Mouse (Mus musculus): ENCODE data around the gene Notum. TPM values are rescaled to one million over a fixed set of nuclear protein-coding genes. Genes with fewer than 3 reads are reported as not detected.

The Notum gene
- polyA plus RNA-seq, 1 experiment from 2014 or later: 0.27 TPM

GRCm38 (mm10) chr11:120673594-120674122 lies 12.7 kb upstream of the Notum start:
- Histone ChIP-seq H3K27me3 (no peaks in the 10 kb centered on the region), H3K27ac (peak overlapping the region; percentile 91), H3K4me1 (replicated peaks) (peaks cover 46% of the 10 kb centered on the region), H3K4me2 (peak overlapping the region; percentile 90), H3K4me3 (replicated peaks) (peak overlapping the region; percentile 80), H3K9ac (peak overlapping the region; percentile 79), H3K36me3 (peaks cover 19% of the 10 kb centered on the region), H3K9me3 (replicated peaks) (no peaks in the 10 kb centered on the region)
- ATAC-seq (ENCODE audit: low read depth) (peak; percentile 15), DNase-seq (no peak)
- 26% methylated on average over 12 of the region's 12 CpGs for WGBS (ENCODE audit: insufficient replicate concordance)

DNA sequence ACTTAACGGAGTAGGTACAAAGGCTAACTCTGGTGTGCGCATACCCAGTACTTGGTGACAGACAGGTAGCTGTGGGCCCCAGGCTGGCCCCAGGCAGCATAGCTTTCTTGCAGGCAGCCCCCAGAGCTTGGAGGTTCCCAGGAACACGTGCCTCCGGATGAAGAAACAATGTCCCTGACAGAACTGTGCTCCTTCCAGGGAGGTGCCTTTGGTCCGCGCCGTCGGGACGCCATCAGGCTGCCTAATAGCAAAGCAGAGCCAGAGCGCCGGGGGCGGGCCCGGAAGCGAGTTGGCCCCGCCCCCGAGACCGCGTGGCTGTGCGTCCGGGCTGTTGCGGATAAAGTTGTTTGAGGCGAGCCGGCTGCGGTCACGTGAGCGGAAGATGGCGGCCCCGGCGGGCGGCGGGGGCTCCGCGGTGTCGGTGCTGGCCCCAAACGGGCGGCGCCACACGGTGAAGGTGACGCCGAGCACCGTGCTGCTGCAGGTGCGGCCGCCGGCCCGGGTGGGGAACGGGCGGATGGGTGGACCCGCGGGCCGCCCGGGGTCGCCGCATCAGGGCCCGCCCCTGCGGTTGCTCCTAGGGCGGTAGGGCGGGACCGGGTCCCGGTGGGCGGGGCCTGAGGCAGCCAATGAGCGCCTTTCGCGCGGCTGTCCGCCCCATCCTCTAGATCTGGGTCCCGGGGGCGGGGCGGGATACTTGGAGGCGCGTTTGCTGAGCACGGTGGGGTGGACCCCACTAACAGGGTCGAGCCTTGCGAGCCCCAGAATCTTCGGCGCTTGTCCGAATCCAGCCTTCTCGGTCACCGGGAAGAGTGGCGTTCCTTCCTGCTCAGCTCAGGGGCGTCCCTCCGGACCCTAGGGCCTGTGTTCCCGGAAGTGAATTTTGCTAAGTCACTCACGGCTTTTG lies 12.0 kb upstream of the Notum start, which contains the start of gene Aspscr1:
Gene Aspscr1, plus strand, starts transcription at position 287 of the 907 bp plus-strand sequence.
- peaks cover 46% of the 10 kb centered on the region for H3K4me1 ChIP-seq (replicated peaks)
- no peaks in the 10 kb centered on the region for H3K9me3 ChIP-seq (replicated peaks)
- H3K27me3 ChIP-seq: no peaks in the 10 kb centered on the region
- peak within 1 kb of the TSS; percentile 80 for H3K4me3 ChIP-seq (replicated peaks)
- 1% methylated on average over 82 of the region's 83 CpGs for WGBS (ENCODE audit: insufficient replicate concordance)
- peak; percentile 96 for DNase-seq
- ATAC-seq (ENCODE audit: low read depth): peak; percentile 94
- peak within 1 kb of the TSS; percentile 91 for H3K27ac ChIP-seq
- H3K4me2 ChIP-seq: peak within 1 kb of the TSS; percentile 90
- H3K36me3 ChIP-seq: peaks cover 12% of the 10 kb centered on the region
- peak within 1 kb of the TSS; percentile 79 for H3K9ac ChIP-seq

GRCm38 (mm10) chr11:120666617-120667016 lies 5.6 kb upstream of the Notum start:
- Histone ChIP-seq H3K4me2 (no peak overlapping the region), H3K4me1 (replicated peaks) (no peaks in the 10 kb centered on the region), H3K9ac (no peak overlapping the region), H3K27me3 (peaks cover 52% of the 10 kb centered on the region), H3K27ac (no peak overlapping the region), H3K9me3 (replicated peaks) (no peaks in the 10 kb centered on the region), H3K4me3 (replicated peaks) (no peak overlapping the region), H3K36me3 (no peaks in the 10 kb centered on the region)
- DNase-seq: no peak
- no peak for ATAC-seq (ENCODE audit: low read depth)
- WGBS (ENCODE audit: insufficient replicate concordance): 23% methylated on average over 3 of the region's 3 CpGs

- Histone ChIP-seq H3K36me3 (no peaks in the 10 kb centered on the region), H3K4me1 (replicated peaks) (peaks cover 9% of the 10 kb centered on the region), H3K9ac (no peak overlapping the region), H3K4me2 (no peak overlapping the region), H3K4me3 (replicated peaks) (no peak overlapping the region), H3K9me3 (replicated peaks) (no peaks in the 10 kb centered on the region), H3K27me3 (peaks cover 64% of the 10 kb centered on the region), H3K27ac (no peak overlapping the region)
- WGBS (ENCODE audit: insufficient replicate concordance): 72% methylated on average over 3 of the region's 3 CpGs
- no peak for ATAC-seq (ENCODE audit: low read depth)
- no peak for DNase-seq
These were observed 4.4 kb upstream of the Notum start for GRCm38 (mm10) chr11:120665406-120665805.

GRCm38 (mm10) chr11:120663714-120664113 lies 2.7 kb upstream of the Notum start:
- DNase-seq (no peak), ATAC-seq (ENCODE audit: low read depth) (no peak)
- H3K4me2 ChIP-seq: no peak overlapping the region
- H3K27ac ChIP-seq: no peak overlapping the region
- H3K9ac ChIP-seq: no peak overlapping the region
- H3K9me3 ChIP-seq (replicated peaks): no peaks in the 10 kb centered on the region
- H3K36me3 ChIP-seq: no peaks in the 10 kb centered on the region
- H3K27me3 ChIP-seq: peaks cover 81% of the 10 kb centered on the region
- no peak overlapping the region for H3K4me3 ChIP-seq (replicated peaks)
- peaks cover 23% of the 10 kb centered on the region for H3K4me1 ChIP-seq (replicated peaks)
- 81% methylated on average over 5 of the region's 5 CpGs for WGBS (ENCODE audit: insufficient replicate concordance)

DNA sequence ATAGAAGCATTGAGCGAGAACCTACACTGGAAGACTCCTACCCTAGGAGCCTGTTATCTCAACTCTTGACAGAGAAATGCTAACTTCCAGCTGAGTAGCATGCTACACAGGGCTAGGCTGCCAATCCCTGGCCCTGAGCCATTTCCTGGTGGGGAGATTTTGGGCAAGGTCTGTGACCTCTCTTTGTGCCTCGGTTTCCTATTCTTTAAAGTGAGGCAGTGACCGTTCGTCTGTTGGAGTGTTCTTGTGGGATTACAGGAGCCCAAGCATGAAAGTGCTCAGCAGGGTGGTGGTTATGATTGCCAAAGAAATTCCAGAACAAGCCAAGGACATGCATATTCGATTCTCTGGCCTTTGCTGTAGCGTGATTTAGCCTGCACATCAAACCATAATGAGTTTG lies 1.8 kb upstream of the Notum start:
- Histone ChIP-seq H3K27me3 (peaks cover 90% of the 10 kb centered on the region), H3K36me3 (no peaks in the 10 kb centered on the region), H3K27ac (no peak overlapping the region), H3K4me3 (replicated peaks) (no peak overlapping the region), H3K9me3 (replicated peaks) (no peaks in the 10 kb centered on the region), H3K4me2 (no peak overlapping the region), H3K4me1 (replicated peaks) (peaks cover 23% of the 10 kb centered on the region), H3K9ac (no peak overlapping the region)
- 59% methylated on average over 6 of the region's 6 CpGs for WGBS (ENCODE audit: insufficient replicate concordance)
- no peak for DNase-seq
- ATAC-seq (ENCODE audit: low read depth): no peak

- ATAC-seq (ENCODE audit: low read depth) (peak; percentile 27; the same call in 1 of the 2 replicates), DNase-seq (no peak)
- no peak overlapping the region for H3K27ac ChIP-seq
- H3K4me3 ChIP-seq (replicated peaks): peak overlapping the region; percentile 49
- H3K36me3 ChIP-seq: no peaks in the 10 kb centered on the region
- H3K4me2 ChIP-seq: peak overlapping the region; percentile 62
- H3K27me3 ChIP-seq: peaks cover 100% of the 10 kb centered on the region
- H3K4me1 ChIP-seq (replicated peaks): peaks cover 23% of the 10 kb centered on the region
- 1% methylated on average over 95 of the region's 95 CpGs for WGBS (ENCODE audit: insufficient replicate concordance)
- H3K9me3 ChIP-seq (replicated peaks): no peaks in the 10 kb centered on the region
- no peak overlapping the region for H3K9ac ChIP-seq
These were observed 487 bp downstream of the Notum start for GRCm38 (mm10) chr11:120660301-120661075.

- Histone ChIP-seq H3K4me3 (replicated peaks) (peak overlapping the region; percentile 49), H3K4me2 (peak overlapping the region; percentile 62), H3K9me3 (replicated peaks) (no peaks in the 10 kb centered on the region), H3K27ac (no peak overlapping the region), H3K27me3 (peaks cover 97% of the 10 kb centered on the region), H3K4me1 (replicated peaks) (peaks cover 23% of the 10 kb centered on the region), H3K9ac (no peak overlapping the region), H3K36me3 (no peaks in the 10 kb centered on the region)
- DNase-seq: no peak
- no peak for ATAC-seq (ENCODE audit: low read depth)
- WGBS (ENCODE audit: insufficient replicate concordance): 4% methylated on average over 50 of the region's 50 CpGs
These were observed 1.3 kb downstream of the Notum start for GRCm38 (mm10) chr11:120659509-120660300.

- H3K4me2 ChIP-seq: no peak overlapping the region
- 3% methylated on average over 24 of the region's 24 CpGs for WGBS (ENCODE audit: insufficient replicate concordance)
- H3K4me1 ChIP-seq (replicated peaks): peaks cover 23% of the 10 kb centered on the region
- H3K4me3 ChIP-seq (replicated peaks): no peak overlapping the region
- H3K9me3 ChIP-seq (replicated peaks): no peaks in the 10 kb centered on the region
- ATAC-seq (ENCODE audit: low read depth) (no peak), DNase-seq (peak; percentile 62)
- H3K9ac ChIP-seq: no peak overlapping the region
- H3K36me3 ChIP-seq: no peaks in the 10 kb centered on the region
- no peak overlapping the region for H3K27ac ChIP-seq
- H3K27me3 ChIP-seq: peaks cover 97% of the 10 kb centered on the region
These were observed 2.0 kb downstream of the Notum start for GRCm38 (mm10) chr11:120658876-120659410.

DNA sequence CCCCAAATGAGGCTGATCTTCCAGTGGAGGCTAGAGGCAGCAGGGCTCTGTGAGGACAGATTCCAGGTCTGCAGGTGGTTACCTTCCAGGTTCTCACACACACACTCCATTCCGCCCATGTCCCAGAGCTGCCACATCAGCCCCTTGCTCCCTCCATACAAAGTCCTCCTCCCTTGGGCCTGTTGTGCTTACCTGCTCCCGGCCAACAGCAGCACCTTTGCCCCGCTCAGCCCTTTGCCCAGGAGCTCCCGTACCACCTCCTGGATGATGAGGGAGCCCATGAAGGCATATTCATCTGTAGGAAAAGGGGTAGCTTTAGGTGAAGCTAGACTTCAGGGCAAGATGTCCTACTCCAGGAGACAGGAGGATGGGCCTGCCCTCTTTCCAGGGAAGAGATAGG lies 3.7 kb downstream of the Notum start:
- Histone ChIP-seq H3K4me3 (replicated peaks) (no peak overlapping the region), H3K9ac (no peak overlapping the region), H3K36me3 (no peaks in the 10 kb centered on the region), H3K4me2 (no peak overlapping the region), H3K4me1 (replicated peaks) (peaks cover 23% of the 10 kb centered on the region), H3K27me3 (peaks cover 82% of the 10 kb centered on the region), H3K27ac (no peak overlapping the region), H3K9me3 (replicated peaks) (no peaks in the 10 kb centered on the region)
- DNase-seq (no peak), ATAC-seq (ENCODE audit: low read depth) (no peak)
- 64% methylated on average over 4 of the region's 4 CpGs for WGBS (ENCODE audit: insufficient replicate concordance)
